Mouse (Mus musculus): Measurements from ENCODE around the gene Zfp472. TPM values are rescaled to one million over a fixed set of nuclear protein-coding genes. Genes with fewer than 3 reads are reported as not detected.

The Zfp472 gene
- total RNA-seq, 2 experiments from 2014 or later: 4.4 TPM

GRCm38 (mm10) chr17:32998492-32998891 is 32.9 kb downstream of the Zfp472 start:
- DNase-seq: no peak

- no peak for DNase-seq
Observed at GRCm38 (mm10) chr17:33008337-33008736, 42.7 kb downstream of the Zfp472 start.

GRCm38 (mm10) chr17:33020434-33020833 is 54.8 kb downstream of the Zfp472 start:
- DNase-seq: peak; percentile 14

Other genes with a start within 250 kb of the Zfp472 start
- gene Zfp871, start 177.5 kb upstream of the Zfp472 start, total RNA-seq (2021): 10 to 100 TPM; 37.0 to 48.3 TPM
- 1 to 10 TPM in 1 of 2 experiments, under 1 TPM in 1; 0.81 to 1.5 TPM for gene Zfp811, start 155.9 kb upstream of the Zfp472 start, total RNA-seq (2021)
- 10 to 100 TPM in 1 of 2 experiments, 1 to 10 TPM in 1; 9.6 to 15.4 TPM for gene Zfp799, start 135.6 kb upstream of the Zfp472 start, total RNA-seq (2021)
- 1 to 10 TPM; 7.3 to 9.2 TPM for gene Zfp870, start 74.2 kb upstream of the Zfp472 start, total RNA-seq (2021)
- gene Cyp4f14, start 48.5 kb upstream of the Zfp472 start, total RNA-seq (2021): 1 to 10 TPM; 2.0 to 2.1 TPM
- 10 to 100 TPM; 41.5 to 56.3 TPM for gene Cyp4f13, start 18.4 kb upstream of the Zfp472 start, total RNA-seq (2021)
- 1 to 10 TPM; 7.6 to 9.9 TPM for gene Zfp952, start 27.3 kb downstream of the Zfp472 start, total RNA-seq (2021)
- 1 to 10 TPM; 5.9 to 8.7 TPM for gene Zfp763, start 67.6 kb downstream of the Zfp472 start, total RNA-seq (2021)
- not detected for gene 4921501E09Rik, start 102.2 kb downstream of the Zfp472 start, total RNA-seq (2021)
- 10 to 100 TPM in 1 of 2 experiments, 1 to 10 TPM in 1; 6.3 to 11.1 TPM for gene Zfp563, start 123.5 kb downstream of the Zfp472 start, total RNA-seq (2021)
- under 1 TPM in 1 of 2 experiments, not detected in 1; 0.15 TPM for gene Morc2b, start 173.9 kb downstream of the Zfp472 start, total RNA-seq (2021)
- gene Olfr55, start 202.6 kb downstream of the Zfp472 start, total RNA-seq (2021): not detected
- not detected for gene Olfr239, start 225.5 kb downstream of the Zfp472 start, total RNA-seq (2021)